In genomic region chr2:131319401-131319800, GRCm38 (mm10) we compare ENCODE assay signal across 21 mouse cellular contexts. TPM values are rescaled to one million over a fixed set of nuclear protein-coding genes. Genes with fewer than 3 reads are reported as not detected.
DNase-seq lines count a peak whose midpoint lies in the region; ATAC-seq and TF ChIP-seq lines count a peak whose summit lies in the region.
"Had no signal": no experiment of that assay in that cellular context is flagged by ENCODE, and none has a peak within 500 bp of the region (broad histone marks: within the 10 kb centered on the region; RNA-seq: fewer than 3 reads in every experiment).

No protein-coding gene starts in this region.

- no peak overlapping the region for H3K4me3 ChIP-seq in hindbrain, postnatal 0 days (ENCODE audit: low read length)
- H3K4me3 ChIP-seq: embryonic facial prominence, embryonic 10.5 days; embryonic facial prominence, embryonic 12.5 days; forebrain, embryonic 13.5 days; forebrain, embryonic 15.5 days had no signal

- no peaks in the 10 kb centered on the region for H3K27me3 ChIP-seq in hindbrain, postnatal 0 days (ENCODE audit: insufficient read depth, low read length)
- H3K27me3 ChIP-seq: embryonic facial prominence, embryonic 12.5 days; forebrain, embryonic 13.5 days; forebrain, embryonic 15.5 days; Patski had no signal

- no peaks in the 10 kb centered on the region for H3K9me3 ChIP-seq in hindbrain, postnatal 0 days (ENCODE audit: low read length)
- H3K9me3 ChIP-seq: forebrain, embryonic 15.5 days had no signal

- H3K36me3 ChIP-seq in hindbrain, postnatal 0 days (ENCODE audit: insufficient read depth, low read length) = no peaks in the 10 kb centered on the region
- H3K36me3 ChIP-seq: embryonic facial prominence, embryonic 12.5 days; forebrain, embryonic 15.5 days had no signal

- no peak for TF ChIP-seq CTCF in brain, embryonic 14.5 days (IDR thresholded peaks at IDR 0.05; ENCODE audit: borderline replicate concordance, extremely low read depth, insufficient read depth, insufficient read length)
- no peak for TF ChIP-seq CTCF in hindbrain, postnatal 0 days (IDR thresholded peaks at IDR 0.05; ENCODE audit: low read depth)

- ATAC-seq in hindbrain, postnatal 0 days = no peak
- ATAC-seq: activated CD4-positive, CD25-positive, alpha-beta regulatory T cell, adult 4 months; forebrain, embryonic 13.5 days; forebrain, embryonic 15.5 days; forebrain, postnatal 0 days; Patski had no signal

- peak; percentile 43 for DNase-seq in retina, postnatal 1 day
- no peak for DNase-seq in retina, embryonic 14.5 days (ENCODE audit: low spot score)
- DNase-seq in R1 (ENCODE audit: low read depth, low spot score) = peak; percentile 21
- DNase-seq in brain, embryonic 14.5 days (ENCODE audit: low read depth) = peak; percentile 23
- no peak for DNase-seq in hindbrain, postnatal 0 days (ENCODE audit: low spot score)
- no peak for DNase-seq in cerebellum, postnatal 36 days
- DNase-seq: adrenal gland, adult 8-10 months; adrenal gland, postnatal 14 days; adrenal gland, postnatal 36 days; cerebellum, adult 11 months; cerebellum, adult 18-20 months; cerebellum, adult 8-10 months; cerebellum, adult 9-11 months; cerebellum, postnatal 14 days; forebrain, postnatal 0 days had no signal

- TF ChIP-seq POLR2A in brain, embryonic 14.5 days (IDR thresholded peaks at IDR 0.05; ENCODE audit: borderline replicate concordance, extremely low read depth, insufficient read depth, insufficient read length, poor library complexity, severe bottlenecking) = no peak

- no peak overlapping the region for H3K9ac ChIP-seq in hindbrain, postnatal 0 days (replicated peaks; ENCODE audit: low read length)
- H3K9ac ChIP-seq: embryonic facial prominence, embryonic 12.5 days; forebrain, embryonic 13.5 days; forebrain, embryonic 15.5 days; forebrain, postnatal 0 days had no signal

- H3K4me2 ChIP-seq in hindbrain, postnatal 0 days (ENCODE audit: low read depth, low read length) = no peak overlapping the region
- H3K4me2 ChIP-seq: embryonic facial prominence, embryonic 12.5 days; forebrain, embryonic 13.5 days; forebrain, embryonic 15.5 days had no signal

- H3K4me1 ChIP-seq in hindbrain, postnatal 0 days (ENCODE audit: insufficient read depth, low read length) = no peaks in the 10 kb centered on the region
- H3K4me1 ChIP-seq: embryonic facial prominence, embryonic 10.5 days; embryonic facial prominence, embryonic 12.5 days; forebrain, embryonic 13.5 days; forebrain, embryonic 15.5 days had no signal

- no peak overlapping the region for H3K27ac ChIP-seq in hindbrain, postnatal 0 days
- H3K27ac ChIP-seq: embryonic facial prominence, embryonic 10.5 days; embryonic facial prominence, embryonic 12.5 days; forebrain, embryonic 13.5 days; forebrain, embryonic 15.5 days had no signal

- WGBS in hindbrain, postnatal 0 days = 73% methylated on average over 6 of the region's 6 CpGs

RNA-seq across cellular contexts. Expression of gene Rnf24, which starts 33.3 kb away (rescaled TPM):
- polyA plus RNA-seq in brain, embryonic 14.5 days (2012; rRNA removed) = 36.2 and 41.0 TPM in 2 replicates
- total RNA-seq in hindbrain, postnatal 0 days (2014; rRNA removed) = 15.5 and 21.8 TPM in 2 replicates
- 8.2 and 10.1 TPM in 2 replicates for polyA plus RNA-seq in hindbrain, postnatal 0 days (2015; fragmentation: Nextera tagmentation; extraction: Ambion mirVana)

RNA-seq across cellular contexts. Expression of gene Pank2, which starts 57.1 kb away (rescaled TPM):
- polyA plus RNA-seq in brain, embryonic 14.5 days (2012; rRNA removed) = 32.1 and 36.3 TPM in 2 replicates
- total RNA-seq in hindbrain, postnatal 0 days (2014; rRNA removed) = 33.6 and 35.2 TPM in 2 replicates
- polyA plus RNA-seq in hindbrain, postnatal 0 days (2015; fragmentation: Nextera tagmentation; extraction: Ambion mirVana) = 24.9 and 26.5 TPM in 2 replicates

Comparison
In these comparisons a context has a peak if more than half of its experiments do, and no peak if none do; other contexts are left out.
1. DNase-seq: peak in retina, postnatal 1 day (single experiment), R1 (single experiment) and brain, embryonic 14.5 days (single experiment); none in retina, embryonic 14.5 days (single experiment), hindbrain, postnatal 0 days (single experiment) and cerebellum, postnatal 36 days (0 of 2).